Mouse (Mus musculus): ENCODE data around the gene Cdc42se1. TPM values are rescaled to one million over a fixed set of nuclear protein-coding genes. Genes with fewer than 3 reads are reported as not detected.

Cdc42se1 gene
- total RNA-seq, 2 experiments from 2014 or later: 15.5 TPM

DNA sequence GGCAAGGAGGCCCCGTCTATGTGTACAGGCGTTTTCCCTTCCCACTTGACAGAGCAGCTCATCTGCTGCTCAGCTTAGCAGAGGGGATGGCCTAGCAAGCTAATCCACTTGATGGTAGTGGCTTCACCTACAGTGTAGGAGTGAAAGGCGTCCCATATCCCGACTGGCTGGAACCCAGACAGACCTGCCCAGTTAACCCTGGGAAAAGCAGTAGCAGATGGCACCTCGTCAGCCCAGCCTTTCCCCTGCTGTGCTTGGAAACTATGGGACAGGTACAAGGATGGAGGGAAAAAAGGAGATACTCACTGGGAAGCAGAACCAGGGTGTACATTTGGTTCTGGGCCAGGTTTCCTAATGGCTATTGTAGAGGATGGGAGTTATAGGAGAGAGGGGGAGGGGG, 21.8 kb downstream of the Cdc42se1 start:
- DNase-seq: no peak

DNA sequence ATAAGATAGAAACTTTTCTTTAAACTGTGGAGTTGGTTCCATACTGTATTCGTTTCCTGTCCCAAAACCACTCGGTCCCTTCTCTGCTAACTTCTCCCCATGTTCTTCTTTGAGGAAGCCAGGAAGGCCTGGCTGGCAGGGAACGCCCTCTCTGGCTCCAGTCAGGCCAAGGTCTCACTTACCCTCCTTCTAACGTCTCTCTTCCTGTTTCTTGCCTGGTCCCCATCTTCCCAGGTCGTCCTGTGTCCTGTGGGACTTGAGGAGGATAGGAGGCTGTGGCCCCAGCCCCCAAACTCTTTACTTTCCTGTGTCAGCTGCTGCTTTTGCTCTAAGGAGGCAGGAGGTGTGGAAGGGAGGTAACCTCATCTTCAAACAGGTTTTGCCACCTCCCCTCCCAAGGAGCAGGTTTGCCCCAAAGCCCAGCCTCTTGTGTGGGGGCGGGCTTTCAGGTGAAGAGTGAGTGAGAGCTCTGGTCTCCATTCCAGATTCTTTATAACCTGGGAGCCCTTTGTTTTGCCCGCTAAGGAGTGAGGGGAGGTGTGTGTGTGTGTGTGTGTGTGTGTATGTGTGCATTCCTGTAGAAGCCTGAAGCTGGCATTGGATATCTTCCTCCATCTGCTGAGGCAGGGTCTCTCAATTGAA, 22.4 kb downstream of the Cdc42se1 start, which contains the start of gene Bnipl:
Gene Bnipl (minus strand): TSS at position 411 of the 642 bp plus-strand sequence.
- DNase-seq: no peak

GRCm38 (mm10) chr3:95256931-95257330, 28.4 kb downstream of the Cdc42se1 start:
- DNase-seq: no peak

DNA sequence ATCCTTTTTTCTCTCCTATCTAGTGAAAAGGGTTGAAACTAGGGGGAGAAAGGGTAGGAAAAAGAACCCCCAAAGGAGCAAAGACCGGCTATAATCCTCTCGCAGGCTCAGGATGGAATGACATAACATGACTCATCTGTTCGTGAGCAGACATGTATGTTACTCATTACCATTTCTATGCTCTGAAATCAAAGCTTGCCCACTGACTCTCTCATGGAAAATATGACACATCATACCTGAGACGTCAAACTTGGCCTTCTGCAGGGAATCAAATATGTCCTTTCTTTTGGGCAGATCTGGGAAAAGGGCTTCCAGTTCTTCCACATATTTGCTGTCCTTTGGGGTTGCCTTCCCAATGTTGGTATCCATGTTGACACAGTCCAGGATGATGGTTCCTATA, 33.4 kb downstream of the Cdc42se1 start:
- no peak for DNase-seq

DNA sequence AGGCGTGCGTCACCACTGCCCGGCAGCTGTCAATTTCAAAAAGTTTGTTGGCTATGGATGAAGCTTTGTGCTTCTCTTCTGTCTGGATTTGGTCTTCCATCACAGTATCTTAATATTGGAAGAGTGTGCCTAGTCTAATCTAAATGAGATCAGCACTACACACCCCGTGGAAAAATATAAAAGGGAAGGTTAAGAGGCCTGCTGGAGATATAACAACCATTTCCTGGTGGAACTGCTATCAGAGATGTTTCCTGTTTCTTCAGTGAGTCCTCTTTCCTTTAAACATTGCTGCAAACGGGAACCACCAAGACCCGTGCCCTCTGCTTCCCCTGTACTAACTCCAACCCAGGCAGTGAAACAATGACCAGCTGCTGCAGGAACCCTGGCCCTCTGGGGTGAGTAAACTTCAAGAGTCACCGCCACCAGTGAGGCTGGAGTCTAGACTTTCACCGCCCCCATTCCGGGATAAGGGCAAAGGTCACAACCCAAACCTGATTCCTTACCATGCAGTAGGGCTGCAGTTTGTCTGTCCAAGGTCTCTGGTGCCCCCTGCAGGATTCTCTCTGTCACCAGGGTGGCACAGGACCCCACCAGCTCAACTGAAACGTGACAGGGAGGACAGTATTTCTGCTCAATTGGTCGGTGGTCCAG, 34.7 kb downstream of the Cdc42se1 start:
- DNase-seq: peak; percentile 62

DNA sequence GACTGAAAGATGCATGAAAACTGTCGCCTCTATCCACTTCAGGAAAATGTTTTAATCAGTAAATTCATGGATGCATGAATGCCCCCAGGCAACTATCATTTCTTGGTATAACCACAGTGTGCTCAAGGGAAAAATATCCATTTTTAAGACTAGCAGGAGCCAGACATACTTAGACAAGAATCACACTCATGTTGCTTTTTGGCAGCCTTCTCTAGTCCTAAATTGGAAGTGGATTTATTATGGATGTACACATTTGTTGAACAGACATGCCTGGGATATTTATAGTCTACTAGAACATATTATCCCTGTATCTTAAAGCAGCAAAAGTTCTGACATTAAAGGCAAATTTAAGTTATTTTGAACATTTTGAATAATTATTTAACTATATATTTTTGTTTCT, 36.2 kb downstream of the Cdc42se1 start:
- DNase-seq: no peak

GRCm38 (mm10) chr3:95266052-95266451, 37.5 kb downstream of the Cdc42se1 start:
- no peak for DNase-seq

- no peak for DNase-seq
These were observed 39.3 kb downstream of the Cdc42se1 start for GRCm38 (mm10) chr3:95267855-95268254.

DNA sequence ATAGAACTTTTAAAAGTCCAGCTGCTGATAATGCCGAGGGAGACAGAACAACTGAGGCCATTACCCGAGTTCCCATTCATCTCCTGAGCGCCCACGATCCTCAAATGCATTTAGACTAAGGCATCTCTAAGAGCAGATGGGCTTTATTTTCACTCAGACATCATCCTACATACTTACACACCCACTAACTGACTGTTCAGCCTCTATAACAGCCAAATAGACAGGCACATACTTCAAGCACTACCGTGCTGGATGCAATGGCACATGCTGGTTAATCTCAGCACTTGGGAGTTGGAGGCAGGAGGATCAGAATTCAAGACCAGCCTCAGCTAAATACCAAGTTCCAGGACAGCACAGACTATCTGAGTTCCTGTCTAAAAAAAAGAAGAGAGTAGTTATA, 41.3 kb downstream of the Cdc42se1 start:
- no peak for DNase-seq

- no peak for DNase-seq
These were observed 42.3 kb downstream of the Cdc42se1 start for GRCm38 (mm10) chr3:95270766-95271364.

GRCm38 (mm10) chr3:95273471-95273870, 44.9 kb downstream of the Cdc42se1 start:
- DNase-seq: no peak

DNA sequence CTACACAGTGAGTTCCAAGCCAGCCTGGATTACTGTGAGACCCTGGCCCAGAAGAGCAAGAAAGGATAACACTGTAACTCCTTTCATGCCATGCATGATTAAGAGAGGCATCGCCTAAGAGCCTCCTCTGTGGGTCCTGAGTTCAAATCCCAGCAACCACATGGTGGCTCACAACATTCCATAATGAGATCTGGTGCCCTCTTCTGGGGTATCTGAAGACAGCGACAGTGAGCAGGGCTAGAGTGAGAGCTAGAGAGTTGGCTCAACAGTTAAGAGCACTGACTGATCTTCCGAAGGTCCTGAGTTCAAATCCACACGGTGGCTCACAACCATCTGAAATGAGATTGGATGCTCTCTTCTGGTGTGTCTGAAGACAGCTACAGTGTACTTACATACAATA, 45.9 kb downstream of the Cdc42se1 start:
- no peak for DNase-seq

GRCm38 (mm10) chr3:95275161-95275560, 46.6 kb downstream of the Cdc42se1 start:
- DNase-seq: peak; percentile 46

- DNase-seq: no peak
These were observed 47.9 kb downstream of the Cdc42se1 start for GRCm38 (mm10) chr3:95276428-95276934.

DNA sequence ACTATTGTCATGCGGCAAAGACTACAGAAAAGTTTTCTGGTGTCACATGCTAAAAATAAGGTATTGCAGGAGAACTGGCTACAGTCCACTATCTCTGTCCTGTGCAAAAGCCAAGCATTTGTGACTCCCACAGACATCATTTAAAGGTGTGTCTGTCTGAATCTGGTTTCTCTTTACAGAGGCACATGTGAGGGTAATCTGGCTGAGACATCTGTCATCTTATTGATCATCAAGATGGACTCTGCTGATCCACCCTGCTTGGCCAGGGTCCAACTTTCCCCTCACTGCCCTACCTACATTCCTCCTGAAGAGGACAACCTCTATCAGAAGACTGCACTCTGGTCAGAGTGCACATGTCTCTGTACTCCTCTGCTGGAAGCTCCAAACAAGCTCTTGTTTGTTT, 48.6 kb downstream of the Cdc42se1 start:
- DNase-seq: no peak

DNA sequence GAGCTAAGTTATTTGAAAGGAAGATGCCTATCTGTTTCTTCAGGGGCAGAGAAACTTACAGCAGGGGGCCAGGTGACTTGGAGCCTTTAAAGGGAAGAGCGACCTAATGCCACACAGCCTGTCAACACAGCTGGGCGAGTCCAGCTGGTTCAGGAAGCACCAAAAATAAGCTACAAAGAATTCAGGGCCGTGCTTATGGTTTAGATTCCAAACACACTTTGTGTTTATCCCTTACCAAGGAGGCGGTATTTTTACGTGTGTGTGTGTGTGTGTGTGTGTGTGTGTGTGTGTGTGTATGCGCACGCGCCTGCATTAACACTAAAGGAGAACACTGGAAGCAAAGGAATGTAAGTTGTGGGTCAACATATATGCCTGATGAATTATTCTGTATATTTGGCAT, 52.2 kb downstream of the Cdc42se1 start:
- no peak for DNase-seq

DNA sequence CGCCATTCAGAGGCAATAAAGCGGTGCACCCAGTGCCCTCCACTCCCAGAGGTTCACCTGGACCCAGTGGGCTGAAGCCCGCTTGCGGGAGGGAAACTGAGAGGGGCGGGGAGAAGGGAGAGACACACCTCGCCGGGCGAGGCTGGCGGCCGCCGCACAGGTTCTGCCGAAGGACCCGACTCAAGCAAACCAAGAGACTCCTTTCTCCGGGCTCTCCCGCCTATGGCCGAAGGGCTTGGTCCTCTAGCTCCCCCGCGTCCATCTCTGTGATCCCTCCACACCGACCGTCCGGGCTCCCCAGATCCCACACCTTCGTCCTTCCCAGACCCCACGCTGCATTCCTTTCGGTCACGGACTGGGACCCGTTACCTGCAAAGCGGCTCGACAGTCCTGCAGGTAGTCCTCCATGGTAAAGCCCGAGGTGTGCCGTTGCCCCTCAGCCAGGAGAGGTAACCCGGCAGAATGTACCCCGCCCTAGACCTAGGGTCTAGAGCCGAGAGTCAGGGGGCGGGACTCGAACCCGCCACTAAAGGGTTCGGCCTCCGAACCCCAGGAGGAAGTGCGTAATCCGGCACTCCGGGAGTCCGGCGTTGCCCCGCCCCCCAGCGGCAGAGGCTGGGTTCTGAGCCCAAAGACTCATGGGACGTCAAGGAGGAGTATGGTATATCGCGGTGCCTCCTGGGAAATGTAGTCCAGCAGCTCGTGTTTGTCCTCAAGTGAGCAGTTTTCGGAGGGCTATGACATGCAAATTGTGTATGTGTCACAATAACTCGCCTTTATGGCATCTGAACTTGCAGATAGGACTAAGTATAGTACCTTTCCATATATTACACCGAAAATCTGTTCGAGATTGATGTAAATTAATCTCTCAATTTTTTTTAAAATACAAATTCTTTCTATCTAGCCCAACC, 52.9 kb downstream of the Cdc42se1 start, which contains the start of the genes Mindy1 and Prune1:
Gene Mindy1 (plus strand): TSS at position 130 of the 911 bp plus-strand sequence.
Gene Prune1 (minus strand): TSS at position 861 of the 911 bp plus-strand sequence.
- peak; percentile 98 for DNase-seq

- DNase-seq: no peak
These were observed 53.9 kb downstream of the Cdc42se1 start for GRCm38 (mm10) chr3:95282381-95282864.

- DNase-seq: peak; percentile 82
These were observed 54.5 kb downstream of the Cdc42se1 start for GRCm38 (mm10) chr3:95282865-95283588.

- DNase-seq: no peak
These were observed 55.0 kb downstream of the Cdc42se1 start for GRCm38 (mm10) chr3:95283589-95283941.

DNA sequence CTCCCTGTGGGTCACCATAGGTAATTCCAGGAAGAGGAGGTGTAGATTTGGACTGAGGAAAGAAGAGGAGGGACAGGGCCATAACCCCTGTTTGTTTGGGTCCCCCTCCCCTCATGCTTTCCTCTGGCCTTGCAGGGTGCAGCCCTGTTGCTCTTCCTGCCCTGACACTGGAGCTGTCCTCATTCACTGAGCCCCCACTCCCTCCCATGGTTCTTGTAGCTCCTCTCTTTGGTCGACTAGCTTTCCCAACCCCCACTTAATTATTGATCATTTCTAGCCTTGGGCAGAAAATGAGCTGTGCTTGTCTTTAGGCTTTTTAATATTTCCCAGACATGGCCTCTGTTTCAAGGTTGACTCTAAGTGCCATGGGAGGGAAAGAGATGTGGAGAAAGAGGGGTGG, 55.5 kb downstream of the Cdc42se1 start:
- no peak for DNase-seq

Data from gastrocnemius, postnatal 25 days (tissue).